Mouse (Mus musculus) hindlimb bud, embryonic 11.5 days (tissue): ENCODE data around the gene Gm525.
"Not testable (repeated sequence)": the region's sequence is repeated elsewhere in the genome, so short reads cannot be mapped to it uniquely, and the experiment has no call there.

Source experiments
- DNase-seq: peaks from one replicate; pipeline ENCODE4 v3.0.0-alpha.2; 2012; ENCODE audit warnings: low read depth, low spot score; ENCODE audit errors: extremely low spot score

The Gm525 gene

DNA sequence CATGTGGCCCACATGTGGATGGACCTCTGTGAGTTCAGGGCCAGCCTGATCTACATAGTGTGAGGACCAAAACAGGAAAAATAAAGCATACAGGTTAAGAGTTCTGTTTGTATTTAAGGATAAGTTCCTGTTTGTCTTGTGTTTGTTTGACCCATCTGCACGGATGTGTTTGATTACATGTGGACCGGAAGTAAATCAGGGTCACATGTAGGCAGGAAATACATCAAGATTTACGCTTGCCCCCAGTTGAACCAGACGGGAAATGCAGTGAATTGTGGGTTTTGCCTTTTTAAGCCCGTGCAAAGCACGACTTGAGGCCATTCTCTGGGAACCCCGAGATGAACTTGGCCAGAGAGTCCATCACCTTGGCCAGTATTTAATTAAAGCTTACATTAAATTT lies 12.3 kb upstream of the Gm525 start:
- no peak for DNase-seq

DNA sequence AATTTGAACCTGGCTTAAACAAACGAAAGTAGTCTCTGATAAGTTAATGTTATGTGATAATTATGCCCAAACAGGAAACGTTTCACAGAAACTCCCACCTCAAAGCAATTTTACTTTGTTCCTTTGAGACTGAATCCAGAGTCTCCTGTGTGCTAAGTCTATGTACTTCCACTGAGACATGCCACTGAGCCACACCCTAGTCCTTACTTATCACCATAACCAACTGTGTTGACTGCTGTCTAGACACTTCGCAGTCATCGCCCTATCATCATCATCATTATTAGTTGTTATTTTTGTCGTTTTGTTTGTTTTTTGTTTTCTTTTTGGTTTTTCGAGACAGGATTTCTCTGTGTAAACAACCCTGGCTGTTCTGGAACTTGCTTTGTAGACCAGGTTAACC lies 9.3 kb upstream of the Gm525 start:
- no peak for DNase-seq

DNA sequence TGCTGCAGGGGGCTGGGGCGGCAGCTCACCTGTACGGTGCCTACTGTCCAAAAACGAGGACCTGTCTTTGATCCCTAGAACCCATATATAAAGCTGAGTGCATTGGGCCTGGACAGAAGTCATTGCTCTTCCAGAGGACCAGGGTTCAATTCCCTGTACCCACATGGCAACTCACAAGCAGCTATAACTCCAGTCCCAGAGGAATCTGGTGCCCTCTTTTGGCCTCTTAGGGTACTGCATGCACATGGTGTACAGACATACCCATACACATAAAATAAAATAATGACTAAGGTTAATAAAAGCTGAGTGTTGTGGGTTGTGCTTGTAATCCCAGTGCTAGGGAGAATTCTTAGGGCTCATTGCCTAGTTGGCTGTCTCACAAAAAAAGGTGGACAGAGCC lies 8.3 kb upstream of the Gm525 start:
- DNase-seq: no peak

DNA sequence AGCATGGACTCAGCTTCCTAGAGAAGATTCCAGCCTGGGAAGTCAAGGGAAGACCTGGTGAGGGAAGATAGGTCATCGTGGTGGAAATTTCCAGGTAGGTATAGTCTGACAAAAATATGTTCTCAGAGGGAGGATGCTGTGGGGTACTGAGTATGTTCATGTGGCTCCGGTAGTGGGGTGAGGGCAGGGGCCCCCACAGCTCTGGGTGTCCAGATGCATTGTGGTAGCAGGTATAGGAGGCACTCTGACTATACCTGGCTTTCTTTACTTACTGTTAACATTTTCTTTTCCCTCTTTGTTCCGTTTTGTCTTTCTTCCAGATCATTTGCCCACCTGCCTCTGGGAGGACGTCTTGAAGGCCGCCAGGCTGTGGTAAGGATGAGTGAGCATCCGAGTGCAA lies 7.5 kb upstream of the Gm525 start:
- no peak for DNase-seq

DNA sequence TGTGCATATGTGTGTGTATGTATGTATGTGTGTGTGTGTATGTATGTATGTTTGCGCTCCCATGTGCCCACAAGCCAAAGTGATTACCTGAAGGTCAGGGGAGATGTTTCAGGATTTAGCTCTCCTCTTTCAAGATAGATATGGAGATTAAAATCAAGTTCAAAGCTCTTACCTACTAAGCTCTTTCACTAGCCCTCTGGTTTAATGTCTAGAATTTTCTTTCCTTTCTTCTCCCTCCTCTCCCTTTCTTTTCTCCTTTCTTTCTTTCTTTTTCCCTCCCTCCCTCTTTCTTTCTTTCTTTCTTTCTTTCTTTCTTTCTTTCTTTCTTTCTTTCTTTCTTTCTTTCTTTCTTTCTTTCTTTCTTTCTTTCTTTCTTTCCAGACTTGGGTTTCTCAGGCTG lies 6.9 kb upstream of the Gm525 start, which contains the start of gene Dgke:
Dgke (minus strand) TSS at position 101 of the 400 bp plus-strand sequence.
- DNase-seq: no peak

DNA sequence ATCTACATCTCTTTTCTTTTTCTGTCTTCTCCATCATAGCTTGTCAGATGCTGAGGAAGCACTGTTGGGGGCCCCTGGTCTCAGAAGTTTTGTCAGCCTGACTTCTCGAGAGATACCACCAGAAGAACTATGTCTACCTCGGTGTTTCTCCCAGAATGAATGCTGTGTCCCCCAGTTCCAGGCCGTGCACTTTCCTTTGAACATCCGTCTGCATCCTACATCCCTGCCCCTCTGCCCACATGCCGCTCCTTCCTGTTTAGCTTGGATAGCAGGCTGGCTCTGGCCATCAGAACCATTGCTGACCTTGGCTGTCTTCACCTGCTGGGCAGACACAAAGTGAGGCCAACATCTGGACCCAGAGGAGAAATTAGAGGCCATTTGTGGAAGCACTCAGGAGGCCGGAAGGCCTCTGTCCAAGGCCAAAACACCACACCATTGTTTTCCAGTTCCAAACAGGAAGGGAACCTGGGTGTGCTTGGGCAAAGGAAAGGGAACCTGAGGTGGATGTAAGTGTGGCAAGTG lies 6.3 kb upstream of the Gm525 start:
- no peak for DNase-seq

DNA sequence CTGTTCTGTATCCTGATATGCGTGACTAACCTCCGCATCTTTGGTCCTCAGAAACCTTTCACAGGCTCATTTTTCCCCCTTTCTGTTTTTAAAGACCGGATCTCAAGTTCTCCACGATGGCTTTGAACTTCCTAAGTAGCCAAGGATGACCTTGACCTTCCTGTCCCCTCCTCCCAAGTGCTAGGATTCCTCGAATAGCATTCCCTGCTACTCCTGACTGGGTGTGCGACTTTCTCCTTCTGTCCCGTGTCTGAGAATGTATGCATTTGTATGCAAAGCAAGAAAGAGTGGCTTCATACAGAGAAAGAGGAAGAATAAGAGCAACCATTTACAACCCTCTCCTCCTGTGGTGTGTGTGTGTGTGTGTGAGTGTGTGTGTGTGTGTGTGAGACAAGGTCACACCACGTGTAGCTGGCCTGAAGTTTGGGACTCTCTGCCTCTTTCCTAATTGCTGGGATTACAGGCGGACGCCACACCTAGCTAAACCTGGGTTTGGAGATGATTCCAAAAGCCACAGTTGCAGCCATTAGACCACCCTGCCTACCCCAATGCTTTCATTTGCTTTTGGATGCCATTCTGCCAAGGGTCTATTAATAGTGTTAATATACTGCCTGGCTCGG lies 5.7 kb upstream of the Gm525 start:
- DNase-seq: no peak

DNA sequence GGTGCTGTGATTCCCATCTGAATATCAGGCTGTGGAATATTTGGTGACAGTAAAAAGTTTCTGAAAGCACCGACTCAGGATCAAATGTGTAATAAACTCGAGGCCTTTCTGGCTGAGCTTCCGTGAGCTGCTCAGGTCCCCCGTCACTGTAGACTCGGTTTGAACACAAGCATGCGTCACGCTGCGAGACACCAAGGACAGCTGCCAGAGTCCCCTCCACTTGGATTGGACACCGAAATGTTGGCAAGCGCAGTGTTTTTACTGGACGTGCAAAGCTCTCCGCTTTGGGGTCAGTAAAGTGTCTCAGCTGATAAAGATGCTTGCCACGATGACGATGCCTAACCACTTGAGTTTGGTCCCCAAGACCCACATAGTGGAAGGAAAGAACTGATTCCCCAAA lies 5.0 kb upstream of the Gm525 start:
- no peak for DNase-seq

DNA sequence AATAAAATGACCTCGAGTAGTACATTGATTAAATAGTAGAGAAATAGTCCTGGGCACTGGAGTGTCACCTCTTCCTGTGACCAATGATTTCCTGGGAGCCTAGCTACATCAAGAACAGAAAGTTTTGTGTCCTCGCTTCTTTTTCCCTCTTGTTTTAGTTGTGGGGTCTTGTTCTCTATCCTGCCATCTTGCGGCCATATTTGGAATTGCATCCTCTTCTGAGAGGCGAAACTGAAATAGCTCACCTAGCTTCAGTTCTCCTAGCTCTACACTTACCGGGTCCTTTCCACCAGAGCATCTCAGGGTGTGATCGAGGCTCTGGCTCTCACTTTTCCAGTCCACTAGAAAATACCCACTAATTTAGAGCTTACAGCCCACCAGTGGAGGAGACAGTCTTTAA lies 4.3 kb upstream of the Gm525 start:
- peak; percentile 50 for DNase-seq

DNA sequence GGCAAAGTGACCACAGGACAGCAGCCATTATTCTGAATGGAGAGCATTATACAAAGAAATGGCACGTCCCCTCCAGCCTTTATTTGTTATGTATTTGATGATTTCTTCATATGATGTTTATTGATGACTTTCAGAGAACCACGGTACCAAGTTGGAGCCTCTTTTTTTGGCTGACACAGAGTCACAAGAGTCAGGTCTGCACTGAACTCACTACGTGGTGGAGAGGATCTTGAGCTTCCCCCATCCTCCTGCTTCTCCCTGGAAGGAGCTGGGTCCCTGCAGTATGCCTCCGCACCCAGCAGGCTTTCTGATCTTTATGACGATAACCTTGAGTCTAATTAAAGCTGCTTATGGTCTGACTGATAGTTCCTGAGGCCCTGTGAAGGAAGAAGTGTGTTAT lies 2.1 kb upstream of the Gm525 start:
- no peak for DNase-seq

DNA sequence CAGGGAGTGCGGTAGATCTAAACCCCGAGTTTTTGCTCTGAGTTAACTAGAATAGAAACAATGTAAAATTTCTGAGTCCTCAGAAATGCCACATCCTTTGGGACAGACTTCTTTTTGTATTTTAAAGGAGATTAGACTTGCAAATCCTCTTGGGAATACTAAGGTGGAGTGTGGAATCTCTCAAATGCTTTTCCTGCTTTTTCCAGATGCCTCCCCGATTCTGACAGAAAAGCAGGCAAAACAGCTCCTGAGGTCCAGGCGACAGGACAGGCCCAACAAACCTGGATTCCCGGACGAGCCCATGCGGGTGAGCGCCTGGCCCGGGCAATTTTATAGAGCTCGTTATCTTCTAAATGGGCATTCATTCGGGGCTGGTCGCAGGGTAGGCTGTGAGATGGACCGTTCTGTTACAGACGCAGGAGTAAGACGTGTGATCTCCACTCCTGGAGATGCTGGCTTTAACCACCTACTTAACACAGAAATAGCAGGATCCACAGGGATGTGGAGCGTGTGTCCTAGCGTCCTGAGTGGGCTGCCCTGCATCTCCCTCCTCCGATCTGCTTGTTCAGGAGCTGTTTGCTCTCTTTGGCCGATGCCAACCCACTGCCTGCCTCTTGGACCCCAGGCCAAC lies 1.3 kb downstream of the Gm525 start:
- DNase-seq: no peak

DNA sequence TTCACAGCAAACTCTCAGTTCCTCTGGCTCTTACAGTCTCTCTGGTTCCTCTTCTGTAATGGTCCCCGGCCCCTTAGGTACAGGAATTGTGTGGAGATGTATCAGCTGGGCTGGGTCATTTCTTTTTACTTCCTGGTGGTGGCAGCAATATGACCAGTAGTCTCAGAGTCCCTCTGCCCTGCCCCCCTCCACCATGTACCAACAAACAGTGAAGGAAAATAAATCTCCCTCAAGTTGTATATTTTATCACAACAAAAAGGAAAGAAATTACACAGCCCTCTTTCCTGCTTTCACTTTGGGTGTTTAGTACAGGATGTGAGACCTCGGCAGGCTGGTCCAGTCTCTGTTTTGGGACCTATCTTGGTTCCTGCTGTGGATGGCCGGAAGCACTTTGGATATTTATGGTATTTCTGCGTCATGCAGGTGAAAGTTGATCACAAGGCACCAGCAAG lies 2.8 kb downstream of the Gm525 start:
- no peak for DNase-seq

DNA sequence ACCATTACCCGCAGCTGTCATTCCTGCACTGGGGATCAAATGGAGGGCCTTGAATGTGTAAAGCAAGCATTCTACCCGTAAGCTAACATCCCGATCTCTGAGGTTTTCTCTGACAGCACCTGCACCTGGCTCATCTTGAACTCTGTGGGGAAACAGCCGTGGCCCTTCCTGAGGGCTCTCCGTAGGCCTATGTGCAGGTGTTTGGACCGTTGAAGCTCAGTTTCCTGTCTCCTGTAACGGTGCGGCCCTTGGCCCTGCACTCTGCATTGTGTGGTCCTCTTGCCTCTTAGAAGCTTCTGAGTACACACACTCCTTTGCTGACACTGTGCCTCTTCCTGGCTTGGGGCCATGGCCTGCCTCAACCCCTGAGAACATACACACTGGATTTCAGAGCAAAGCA lies 4.0 kb downstream of the Gm525 start:
- DNase-seq: no peak

DNA sequence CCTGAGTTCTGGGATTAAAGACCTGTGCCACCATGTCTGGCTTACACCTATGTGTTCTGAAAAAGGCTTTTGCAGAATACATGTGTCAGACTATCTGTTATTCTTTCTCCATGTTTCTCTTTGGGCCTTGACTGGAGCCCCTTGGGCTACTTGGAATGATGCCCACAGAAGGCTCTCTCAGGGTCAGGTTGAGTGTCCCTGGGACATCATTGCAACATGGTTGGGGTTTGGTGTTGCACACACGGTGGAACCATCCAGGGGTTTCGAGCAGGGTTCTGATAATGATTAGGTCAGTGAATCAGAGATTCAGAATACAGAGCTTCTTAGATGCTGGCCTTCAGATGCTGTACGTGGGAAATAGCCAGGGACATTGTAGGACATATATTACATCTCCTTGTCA lies 4.7 kb downstream of the Gm525 start:
- no peak for DNase-seq

DNA sequence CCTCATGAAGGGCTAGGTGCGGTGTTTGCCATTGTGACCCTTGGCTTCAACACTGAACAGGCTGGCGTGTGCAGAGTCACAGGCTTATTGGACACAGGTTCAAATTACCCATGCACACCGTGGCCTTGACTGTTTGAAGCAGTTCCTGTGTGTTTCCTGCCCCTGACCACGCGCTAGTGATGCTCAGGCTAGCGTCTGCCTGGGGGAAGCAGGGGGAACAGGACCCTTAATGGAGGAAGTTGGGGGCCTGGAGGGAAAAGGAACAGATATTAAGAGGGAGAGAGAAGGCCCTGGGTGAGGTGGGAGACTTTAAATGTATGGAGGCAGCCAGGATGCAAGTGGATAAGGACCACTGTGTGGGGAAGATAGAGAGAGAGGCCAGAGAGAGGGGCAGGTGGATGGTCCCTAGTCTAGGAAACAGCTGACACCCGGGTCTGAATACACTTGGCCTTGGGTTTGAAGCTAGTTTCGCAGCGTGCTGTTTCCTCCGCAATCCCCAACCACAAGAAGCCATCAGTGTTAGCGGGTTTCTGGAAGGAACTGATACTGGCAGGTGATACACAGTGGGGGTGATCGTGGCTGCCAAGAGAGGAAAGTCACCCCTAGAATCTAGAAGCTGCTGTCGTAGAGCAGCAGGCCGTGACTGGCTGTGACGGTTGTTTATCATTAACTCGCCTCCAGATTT lies 5.5 kb downstream of the Gm525 start:
- no peak for DNase-seq

DNA sequence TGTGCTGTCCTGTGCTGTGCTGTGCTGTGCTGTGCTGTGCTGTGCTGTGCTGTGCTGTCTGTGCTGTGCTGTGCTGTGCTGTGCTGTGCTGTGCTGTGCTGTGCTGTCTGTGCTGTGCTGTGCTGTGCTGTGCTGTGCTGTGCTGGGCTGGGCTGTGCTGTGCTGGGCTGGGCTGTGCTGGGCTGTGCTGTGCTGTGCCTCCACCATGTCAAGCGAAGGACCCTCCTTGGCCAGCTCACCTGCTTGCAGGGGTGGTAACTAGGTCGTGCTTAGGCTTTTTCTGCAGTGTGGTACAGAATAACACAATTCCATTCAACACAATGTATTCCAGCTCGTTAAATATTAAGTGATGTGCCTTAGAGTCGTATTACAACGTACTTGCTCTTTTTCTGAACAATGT lies 8.3 kb downstream of the Gm525 start:
- not testable (repeated sequence) for DNase-seq

DNA sequence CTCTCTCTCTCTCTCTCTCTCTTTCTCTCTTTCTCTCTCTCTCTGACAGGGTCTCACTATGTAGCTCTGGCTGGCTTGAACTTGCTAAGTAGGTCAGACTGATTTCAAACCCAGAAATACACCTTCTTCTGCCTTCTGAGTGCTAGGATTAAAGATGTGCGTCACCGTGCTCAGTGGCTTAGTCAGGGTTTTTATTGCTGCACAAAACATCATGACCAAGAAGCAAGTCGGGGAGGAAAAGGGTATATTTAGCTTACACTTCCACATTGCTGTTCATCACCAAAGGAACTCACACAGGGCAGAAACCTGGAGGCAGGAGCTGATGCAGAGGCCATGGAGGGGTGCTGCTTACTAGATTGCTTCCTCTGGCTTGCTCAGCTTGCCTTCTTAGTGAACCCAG lies 9.1 kb downstream of the Gm525 start:
- DNase-seq: not testable (repeated sequence)

DNA sequence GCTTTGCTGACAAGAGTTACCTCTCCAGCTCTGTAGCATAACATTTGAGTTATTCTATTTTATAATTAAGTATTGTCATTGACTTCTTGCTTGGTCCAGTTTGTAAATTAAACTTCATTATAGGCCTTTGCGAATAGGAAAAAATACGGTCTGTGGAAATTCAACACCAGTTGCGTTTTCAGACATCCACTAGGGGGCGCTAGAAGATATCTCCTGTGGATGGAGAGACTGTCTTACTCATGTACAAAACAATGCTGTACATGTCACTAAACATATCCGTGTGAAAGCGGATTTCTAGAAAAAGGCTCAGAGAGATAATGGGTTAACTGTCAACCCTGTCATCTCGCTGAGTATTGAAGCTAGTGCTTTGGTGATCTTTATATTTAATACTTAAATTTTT lies 11.0 kb downstream of the Gm525 start:
- peak; percentile 49 for DNase-seq

DNA sequence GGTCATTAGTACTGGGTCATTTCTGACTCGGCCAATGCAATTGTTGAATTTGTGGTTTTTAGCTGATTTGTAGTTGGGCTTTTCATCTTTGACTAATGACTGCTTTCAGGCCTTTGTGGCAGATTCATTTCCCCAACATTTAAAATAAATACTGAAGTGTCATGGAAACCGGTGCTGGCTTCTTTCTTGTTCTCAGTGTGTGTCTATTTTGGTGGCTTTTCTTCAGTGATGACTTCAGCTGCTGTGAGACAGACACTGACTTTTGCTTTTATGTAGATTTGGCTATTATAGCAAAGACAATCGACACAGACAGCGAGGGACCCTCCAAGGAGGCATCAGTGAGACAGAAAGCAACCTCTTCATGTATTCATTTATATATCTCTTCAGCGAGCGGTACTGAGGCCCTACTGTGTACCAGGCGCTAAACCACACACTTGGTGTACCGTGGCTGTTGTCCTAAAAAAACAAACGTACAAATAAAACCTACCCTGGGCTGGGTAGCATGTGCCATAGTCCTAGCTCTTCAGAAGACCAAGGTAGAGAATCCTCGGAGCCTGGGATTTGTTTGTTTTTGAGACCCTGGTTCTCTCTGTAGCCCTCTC lies 12.7 kb downstream of the Gm525 start:
- DNase-seq: no peak

DNA sequence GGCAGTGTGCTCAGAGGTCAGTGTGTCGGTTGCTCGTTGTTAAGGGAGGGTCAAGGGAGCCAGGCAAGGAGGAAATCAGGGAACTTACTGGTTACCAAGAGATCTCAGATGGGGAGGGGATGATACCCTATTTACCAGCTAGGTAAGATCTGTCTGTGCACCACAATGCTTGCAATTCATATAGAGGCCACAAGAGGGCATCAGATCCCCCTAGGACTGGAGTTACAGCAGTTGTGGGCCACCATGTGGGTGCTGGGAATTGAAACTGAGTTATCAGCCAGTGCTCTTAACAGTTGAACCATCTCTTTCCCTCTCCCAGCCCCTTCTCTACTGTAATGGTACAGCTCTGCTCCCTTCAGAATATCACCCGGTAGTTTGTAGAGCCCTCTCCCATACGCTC lies 15.1 kb downstream of the Gm525 start:
- no peak for DNase-seq

DNA sequence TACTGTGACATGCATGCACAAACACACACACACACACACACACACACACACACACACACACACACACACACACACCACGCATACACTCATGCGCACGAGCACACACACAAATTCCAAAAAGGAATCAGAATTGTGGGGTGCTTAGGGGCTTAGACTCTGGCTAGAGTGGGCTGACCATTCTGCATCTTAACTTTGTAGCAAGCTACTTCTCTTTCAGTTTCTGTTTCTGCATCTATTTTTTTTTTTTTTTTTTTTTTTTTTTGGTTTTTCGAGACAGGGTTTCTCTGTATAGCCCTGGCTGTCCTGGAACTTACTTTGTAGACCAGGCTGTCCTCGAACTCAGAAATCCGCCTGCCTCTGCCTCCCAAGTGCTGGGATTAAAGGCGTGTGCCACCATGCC lies 16.7 kb downstream of the Gm525 start:
- not testable (repeated sequence) for DNase-seq

DNA sequence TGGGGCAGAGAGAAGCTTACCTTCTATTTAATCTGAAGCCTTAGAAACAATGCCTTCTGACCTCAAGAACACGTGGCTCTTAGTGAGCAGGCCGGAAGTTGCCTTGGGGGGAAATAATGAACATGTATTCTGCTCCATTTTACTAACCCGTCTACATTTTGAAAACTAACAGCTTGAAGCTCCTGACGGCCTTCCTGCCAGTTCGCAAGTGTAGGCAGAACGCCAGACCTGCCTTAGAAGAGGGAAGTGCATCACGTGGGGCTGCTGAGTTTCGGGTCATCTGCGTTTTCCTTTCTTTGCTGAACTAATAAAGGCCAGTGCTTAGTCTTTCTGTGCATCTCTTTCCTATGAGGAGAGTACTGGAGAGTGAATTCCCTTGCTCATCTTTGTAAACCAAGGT lies 19.1 kb downstream of the Gm525 start:
- no peak for DNase-seq
